Mouse (Mus musculus): ENCODE measurements around the gene Irf1.
A peak's percentile ranks its signal among the peaks of the same experiment; 100 is the strongest.

Irf1 gene

DNA sequence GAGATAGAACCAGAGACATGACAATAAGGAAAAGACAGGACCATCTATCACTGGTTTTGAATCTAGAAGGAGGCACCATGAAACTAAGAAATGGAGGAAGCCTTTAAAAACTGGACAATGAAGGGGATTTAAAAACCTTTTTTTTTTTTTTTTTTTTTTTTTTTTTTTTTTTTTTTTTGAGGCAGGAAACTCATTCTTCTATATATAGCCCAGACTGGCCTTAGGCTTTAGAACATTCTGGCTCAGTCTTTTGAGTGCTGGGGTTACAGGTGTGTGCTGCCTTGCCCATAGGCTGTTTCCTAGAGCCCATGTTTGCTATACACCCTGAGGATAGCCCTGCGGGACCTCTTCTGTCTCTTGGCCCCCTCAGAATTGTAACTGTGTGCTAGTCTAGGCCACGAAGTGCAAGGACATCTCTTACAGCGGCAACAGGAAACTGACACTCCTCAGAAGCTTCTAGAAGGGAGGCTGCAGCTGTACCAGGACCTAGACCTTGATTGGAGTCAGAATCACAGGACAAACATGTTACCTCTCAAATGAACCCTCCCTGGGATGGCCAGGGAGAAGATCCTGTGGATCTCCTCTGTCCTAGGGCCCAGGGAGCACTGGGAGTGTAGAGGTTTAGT lies 15.6 kb downstream of the Irf1 start:
- DNase-seq: no peak

- DNase-seq: no peak
Measured at GRCm38 (mm10) chr11:53786058-53787031, 16.5 kb downstream of the Irf1 start.

DNA sequence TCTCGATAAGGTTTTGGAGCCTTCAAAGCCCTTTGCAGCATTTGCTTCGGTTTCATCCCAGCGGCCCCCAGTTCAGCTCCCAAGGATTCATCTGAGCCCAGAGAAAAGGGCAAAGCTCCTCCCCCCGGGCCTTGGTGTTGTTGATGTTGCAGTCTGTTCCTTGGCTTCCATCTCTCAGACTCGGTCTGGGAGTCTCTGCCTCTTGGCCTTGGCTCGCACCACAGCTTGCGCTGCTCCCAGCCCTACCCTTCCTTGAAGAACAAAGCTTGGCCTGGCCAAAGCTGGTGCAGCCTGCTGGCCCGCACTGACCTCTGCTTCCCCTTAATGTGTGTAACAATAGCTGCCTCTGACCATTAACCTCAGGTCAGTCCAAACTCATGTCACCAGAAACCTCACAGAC lies 18.4 kb downstream of the Irf1 start:
- peak in 1 of 2 experiments; percentile 41 for DNase-seq

- DNase-seq: no peak
Measured at GRCm38 (mm10) chr11:53789277-53789676, 19.5 kb downstream of the Irf1 start.

- DNase-seq: peak in 1 of 2 experiments; percentile 2
Measured at GRCm38 (mm10) chr11:53792986-53793385, 23.2 kb downstream of the Irf1 start.

GRCm38 (mm10) chr11:53794015-53794414 lies 24.2 kb downstream of the Irf1 start:
- peak in 1 of 2 experiments; percentile 42 for DNase-seq

GRCm38 (mm10) chr11:53794671-53795557 lies 25.1 kb downstream of the Irf1 start:
- peak; percentile 67 to 81 for DNase-seq

DNA sequence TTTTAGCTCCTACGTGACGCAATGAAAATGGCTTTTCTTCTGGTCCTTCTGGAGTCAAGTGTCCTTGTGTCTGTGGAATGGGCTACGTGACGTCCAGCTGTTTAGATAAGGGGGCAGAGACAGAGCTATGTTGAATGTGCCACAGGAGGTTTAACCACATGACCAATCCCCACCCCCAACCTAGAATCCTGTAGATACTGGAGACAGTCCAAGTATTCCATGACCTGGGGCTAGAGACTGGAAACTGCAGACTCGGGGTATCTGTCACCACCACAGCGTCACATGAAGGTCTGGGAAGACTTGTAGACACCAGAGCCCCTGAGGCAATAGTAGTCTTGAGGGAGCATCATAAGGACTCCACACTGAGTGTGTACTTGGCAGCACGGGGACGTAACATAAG lies 26.0 kb downstream of the Irf1 start:
- peak in 1 of 2 experiments; percentile 21 for DNase-seq

- DNase-seq: peak; percentile 54 to 70
Measured at GRCm38 (mm10) chr11:53796409-53797151, 26.8 kb downstream of the Irf1 start.

GRCm38 (mm10) chr11:53797386-53797920 lies 27.6 kb downstream of the Irf1 start:
- DNase-seq: peak in 1 of 2 experiments; percentile 3

DNA sequence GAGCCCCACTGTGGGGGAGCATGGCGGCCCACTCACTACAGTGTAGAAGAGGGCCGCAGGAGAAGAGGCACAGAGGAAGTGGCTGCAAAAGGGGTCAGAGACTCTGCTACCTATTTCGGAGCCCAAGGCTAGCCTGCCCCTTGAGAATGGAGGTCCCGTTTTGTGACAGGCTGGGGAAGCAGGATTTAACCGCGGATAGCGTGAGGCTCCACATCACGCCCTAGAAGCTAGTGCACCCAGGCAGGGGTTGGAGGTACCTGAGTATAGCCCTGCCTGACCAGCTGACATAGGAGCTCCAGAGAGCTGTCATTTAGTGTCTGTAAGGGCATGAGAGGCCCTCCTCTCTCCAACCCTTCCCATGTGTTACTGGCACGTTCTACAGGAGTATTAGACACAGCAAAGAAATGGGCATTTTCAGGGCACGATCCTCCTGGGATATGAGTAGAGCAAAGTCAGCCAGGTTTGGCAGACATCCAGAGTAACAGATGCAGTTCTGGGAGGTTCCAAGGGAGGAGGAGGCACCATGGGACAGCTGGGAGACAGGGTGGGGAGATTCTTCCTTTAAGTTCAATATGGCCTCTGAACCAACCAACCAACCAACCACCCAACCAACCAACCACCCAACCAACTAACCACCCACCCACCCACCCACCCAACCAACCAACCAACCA lies 28.4 kb downstream of the Irf1 start:
- peak in 1 of 2 experiments; percentile 4 for DNase-seq

- no peak for DNase-seq
Measured at GRCm38 (mm10) chr11:53800036-53800435, 30.2 kb downstream of the Irf1 start.

- DNase-seq: no peak
Measured at GRCm38 (mm10) chr11:53800975-53801374, 31.2 kb downstream of the Irf1 start.

- peak; percentile 39 to 49 for DNase-seq
Measured at GRCm38 (mm10) chr11:53803093-53803492, 33.3 kb downstream of the Irf1 start.

GRCm38 (mm10) chr11:53803494-53803893 lies 33.7 kb downstream of the Irf1 start:
- no peak for DNase-seq

- no peak for DNase-seq
Measured at GRCm38 (mm10) chr11:53804569-53805344, 34.9 kb downstream of the Irf1 start.

DNA sequence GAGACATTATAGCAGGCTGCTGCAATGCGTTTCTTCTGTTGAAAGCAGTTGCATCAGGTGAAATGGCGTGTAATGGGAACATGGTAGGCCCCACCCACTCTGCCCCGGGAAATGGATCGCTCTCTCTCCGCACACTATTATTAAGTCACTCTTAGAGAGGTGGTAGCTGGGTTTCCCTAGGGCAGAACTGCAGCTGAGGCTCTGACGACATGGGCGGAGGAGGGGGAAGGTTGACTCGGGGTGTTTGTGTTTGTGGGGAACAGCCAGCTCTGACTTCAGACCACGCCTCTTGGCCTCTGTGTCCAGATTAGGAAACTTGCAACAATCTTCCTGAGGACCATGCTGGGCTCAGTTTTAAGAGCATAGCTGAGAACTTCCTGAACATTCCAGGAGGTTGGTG lies 36.0 kb downstream of the Irf1 start:
- DNase-seq: peak in 1 of 2 experiments; percentile 12

GRCm38 (mm10) chr11:53809354-53809753 lies 39.5 kb downstream of the Irf1 start:
- no peak for DNase-seq

- no peak for DNase-seq
Measured at GRCm38 (mm10) chr11:53810156-53810555, 40.3 kb downstream of the Irf1 start.

- DNase-seq: no peak
Measured at GRCm38 (mm10) chr11:53810749-53811148, 40.9 kb downstream of the Irf1 start.
